Mouse (Mus musculus): ENCODE measurements around the gene Engase. TPM values are rescaled to one million over a fixed set of nuclear protein-coding genes. Genes with fewer than 3 reads are reported as not detected.

Engase gene
- polyA plus RNA-seq, 1 experiment from 2014 or later: 7.1 TPM

DNA sequence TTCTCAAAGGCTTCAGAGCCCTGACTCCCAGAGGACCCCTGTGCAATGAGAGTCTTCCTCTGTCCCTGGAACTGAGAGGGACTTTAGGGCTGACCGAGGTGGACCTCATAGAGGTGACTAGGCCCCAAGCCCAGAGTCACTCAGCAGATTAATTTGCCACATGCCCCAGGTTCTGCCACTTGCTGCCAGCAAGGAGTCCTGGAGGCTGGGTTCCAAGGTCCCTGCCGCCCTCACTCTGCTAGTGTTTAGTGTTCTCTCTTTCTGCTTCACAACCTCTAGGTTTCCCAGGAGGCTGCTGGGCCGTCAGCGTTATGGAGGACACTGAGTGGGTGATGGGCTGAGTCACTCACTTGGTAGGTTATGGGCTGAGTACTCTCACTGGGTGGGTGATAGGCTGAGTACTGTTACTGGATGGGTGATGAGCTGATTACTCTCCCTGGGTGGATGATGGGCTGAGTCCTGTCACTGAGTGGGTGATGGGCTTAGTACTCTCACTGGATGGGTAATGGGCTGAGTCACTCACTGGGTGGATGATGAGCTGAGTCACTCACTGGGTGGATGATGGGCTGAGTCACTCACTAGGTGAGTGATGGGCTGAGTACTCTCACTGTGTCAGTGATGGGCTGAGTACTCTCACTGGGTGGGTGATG, 47.0 kb downstream of the Engase start:
- Histone ChIP-seq H3K36me3 (no peaks in the 10 kb centered on the region), H3K27ac (no peak overlapping the region), H3K27me3 (ENCODE audit: low read depth, poor library complexity, severe bottlenecking) (no peaks in the 10 kb centered on the region; the same call in 1 of the 2 replicates), H3K4me1 (0 out of 2 replicates have a peak, but pooled peaks cover 6% of the 10 kb centered on the region), H3K9me3 (replicated peaks) (no peaks in the 10 kb centered on the region), H3K4me3 (no peak overlapping the region)
- 91% methylated on average over 4 of the region's 4 CpGs for WGBS
- DNase-seq (ENCODE audit: low spot score): no peak

DNA sequence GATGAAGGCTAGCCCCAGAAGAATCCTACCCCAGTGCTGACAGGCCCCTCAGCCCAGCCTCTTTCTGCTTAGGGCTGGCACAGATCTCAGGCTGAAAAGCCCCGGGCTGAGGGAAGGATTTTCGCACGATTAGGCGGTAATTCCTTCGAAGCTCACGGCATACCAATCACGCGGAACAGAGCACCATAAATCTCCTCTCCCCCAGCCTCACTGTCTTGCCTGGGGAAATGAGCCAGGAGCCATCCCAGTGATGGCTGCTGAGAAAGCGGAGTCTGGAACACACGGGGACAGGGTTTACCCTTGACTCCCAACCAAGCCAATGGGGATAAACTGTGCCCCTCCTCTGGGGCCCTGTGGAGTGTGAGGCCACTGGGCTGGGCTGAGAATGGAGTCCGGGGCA, 48.4 kb downstream of the Engase start:
- no peak for DNase-seq (ENCODE audit: low spot score)
- Histone ChIP-seq H3K27ac (no peak overlapping the region), H3K36me3 (no peaks in the 10 kb centered on the region), H3K4me3 (no peak overlapping the region), H3K9me3 (replicated peaks) (no peaks in the 10 kb centered on the region), H3K4me1 (peaks cover 16% of the 10 kb centered on the region), H3K27me3 (ENCODE audit: low read depth, poor library complexity, severe bottlenecking) (no peaks in the 10 kb centered on the region)
- 53% methylated on average over 11 of the region's 11 CpGs for WGBS

DNA sequence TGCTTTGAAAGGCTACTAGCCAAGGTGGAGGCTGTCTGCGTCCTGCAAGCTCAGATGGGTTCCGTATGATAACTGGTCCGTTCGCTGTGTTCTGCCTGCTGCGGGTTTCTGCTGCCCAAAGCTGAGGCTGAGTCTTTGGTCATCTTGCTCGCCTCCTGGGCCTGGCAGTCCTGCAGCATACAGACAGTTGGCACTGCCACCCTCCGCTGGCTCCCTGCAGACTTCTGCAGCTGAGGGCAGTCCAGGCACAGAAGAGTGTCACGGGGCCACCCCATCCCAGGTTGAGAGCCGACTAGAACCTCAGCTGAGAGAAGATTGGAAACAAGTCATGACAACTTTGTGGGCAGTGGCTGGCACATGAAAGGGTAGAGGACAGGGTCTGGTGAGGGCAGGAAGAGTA, 52.1 kb downstream of the Engase start:
- peaks cover under 1% of the 10 kb centered on the region; the same call in 1 of the 2 replicates for H3K27me3 ChIP-seq (ENCODE audit: low read depth, poor library complexity, severe bottlenecking)
- no peak overlapping the region for H3K4me3 ChIP-seq
- H3K27ac ChIP-seq: no peak overlapping the region
- H3K9me3 ChIP-seq (replicated peaks): no peaks in the 10 kb centered on the region
- H3K4me1 ChIP-seq: peaks cover 29% of the 10 kb centered on the region
- no peak for DNase-seq (ENCODE audit: low spot score)
- H3K36me3 ChIP-seq: no peaks in the 10 kb centered on the region
- WGBS: 91% methylated on average over 9 of the region's 9 CpGs

DNA sequence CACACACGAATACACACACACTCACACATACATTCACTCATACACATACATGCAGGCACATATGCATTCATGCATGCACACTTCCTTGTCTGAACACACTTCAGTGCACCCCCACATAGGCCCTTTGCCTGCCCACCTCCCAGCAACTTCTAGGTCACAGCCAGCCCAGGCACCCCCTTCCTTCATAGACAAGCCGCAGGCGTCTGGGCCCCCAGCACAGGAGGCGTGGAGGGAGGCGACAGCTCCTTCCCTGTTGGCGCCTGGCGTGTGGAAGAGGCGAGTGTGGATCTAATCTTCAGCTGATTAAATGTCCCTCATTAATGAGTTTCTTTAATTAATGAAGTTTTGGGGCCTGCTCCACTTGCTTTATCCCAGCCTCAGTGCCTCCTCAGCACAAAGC, 53.7 kb downstream of the Engase start:
- no peaks in the 10 kb centered on the region for H3K36me3 ChIP-seq
- H3K4me3 ChIP-seq: no peak overlapping the region
- no peaks in the 10 kb centered on the region for H3K9me3 ChIP-seq (replicated peaks)
- DNase-seq (ENCODE audit: low spot score): no peak
- H3K4me1 ChIP-seq: peaks cover 39% of the 10 kb centered on the region
- WGBS: 75% methylated on average over 8 of the region's 8 CpGs
- H3K27ac ChIP-seq: no peak overlapping the region
- H3K27me3 ChIP-seq (ENCODE audit: low read depth, poor library complexity, severe bottlenecking): peaks cover 4% of the 10 kb centered on the region; the same call in 1 of the 2 replicates

DNA sequence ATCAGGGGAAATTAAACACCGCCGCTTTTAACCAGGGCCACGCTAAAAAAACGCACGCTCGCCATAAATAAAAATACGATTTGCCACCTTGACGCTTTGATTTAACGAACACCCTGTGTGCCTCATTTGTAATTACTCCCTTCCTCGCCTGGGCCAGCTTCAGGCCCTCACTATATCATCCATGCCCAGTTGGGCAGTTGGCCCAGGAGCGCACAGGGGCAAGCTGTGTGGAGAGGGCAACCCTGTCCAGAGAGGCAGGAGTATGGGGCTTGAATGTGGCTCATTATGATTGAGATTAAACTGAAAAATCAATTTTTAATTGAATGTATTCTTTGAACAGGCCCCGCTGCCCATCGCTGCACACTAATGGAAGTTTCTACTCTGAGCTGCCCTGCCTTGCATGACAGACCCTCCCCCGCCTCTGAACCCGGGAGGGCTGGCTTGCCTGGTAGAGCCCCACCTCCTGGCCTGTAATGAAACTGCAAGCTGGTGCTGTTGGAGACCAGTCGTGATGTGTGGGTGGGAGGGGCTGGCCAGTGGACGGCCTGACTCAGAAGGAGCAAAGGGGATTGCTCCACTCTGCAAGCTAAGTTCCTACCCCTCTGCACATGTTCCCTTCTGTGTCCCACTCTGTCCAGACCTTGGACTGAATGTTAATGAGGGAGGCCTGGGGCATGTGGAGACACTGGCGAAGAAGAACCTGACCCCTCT, 57.9 kb downstream of the Engase start:
- Histone ChIP-seq H3K4me3 (no peak overlapping the region), H3K9me3 (replicated peaks) (no peaks in the 10 kb centered on the region), H3K4me1 (peaks cover 33% of the 10 kb centered on the region), H3K27me3 (ENCODE audit: low read depth, poor library complexity, severe bottlenecking) (peaks cover 4% of the 10 kb centered on the region; the same call in 1 of the 2 replicates), H3K36me3 (no peaks in the 10 kb centered on the region), H3K27ac (no peak overlapping the region)
- 29% methylated on average over 18 of the region's 18 CpGs for WGBS
- peak; percentile 82 for DNase-seq (ENCODE audit: low spot score)

DNA sequence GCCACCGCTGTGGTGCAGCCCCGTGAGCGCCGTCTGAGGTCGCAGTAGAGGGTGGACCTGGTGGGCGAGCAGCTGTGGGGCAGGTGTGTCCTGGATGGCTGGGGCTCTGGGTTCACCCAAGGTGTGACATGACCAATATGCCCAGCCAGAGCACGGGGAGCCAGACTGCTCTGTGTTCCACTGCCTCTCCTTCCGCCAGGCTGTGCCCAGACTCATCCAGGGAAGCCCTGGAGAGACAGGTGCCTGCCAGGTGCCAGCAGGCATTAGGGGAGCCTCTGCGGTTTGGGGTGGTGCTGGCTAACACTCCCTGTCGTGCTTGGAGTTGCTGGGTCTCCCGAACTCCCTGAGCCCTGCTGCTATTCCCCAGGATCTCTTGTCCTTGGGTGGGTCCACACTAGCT, 61.4 kb downstream of the Engase start:
- Histone ChIP-seq H3K36me3 (no peaks in the 10 kb centered on the region), H3K27me3 (ENCODE audit: low read depth, poor library complexity, severe bottlenecking) (peaks cover 11% of the 10 kb centered on the region; the same call in 1 of the 2 replicates), H3K4me1 (peaks cover 20% of the 10 kb centered on the region), H3K9me3 (replicated peaks) (no peaks in the 10 kb centered on the region), H3K27ac (no peak overlapping the region), H3K4me3 (no peak overlapping the region)
- no peak for DNase-seq (ENCODE audit: low spot score)
- WGBS: 85% methylated on average over 11 of the region's 11 CpGs

Other genes with a start within 250 kb of the Engase start
- gene Cyth1, start 228.2 kb upstream of the Engase start, polyA plus RNA-seq (2016; fragmentation: Nextera tagmentation; extraction: Ambion mirVana): 17.9 and 22.6 TPM in 2 replicates
- gene Usp36, start 186.6 kb upstream of the Engase start, polyA plus RNA-seq (2016; fragmentation: Nextera tagmentation; extraction: Ambion mirVana): 25.6 and 27.4 TPM in 2 replicates
- 0.61 and 1.1 TPM in 2 replicates for gene Cep295nl, start 134.3 kb upstream of the Engase start, polyA plus RNA-seq (2016; fragmentation: Nextera tagmentation; extraction: Ambion mirVana)
- 35.4 and 49.6 TPM in 2 replicates for gene Timp2, start 121.1 kb upstream of the Engase start, polyA plus RNA-seq (2016; fragmentation: Nextera tagmentation; extraction: Ambion mirVana)
- gene Lgals3bp, start 74.7 kb upstream of the Engase start, polyA plus RNA-seq (2016; fragmentation: Nextera tagmentation; extraction: Ambion mirVana): 2.7 and 3.4 TPM in 2 replicates
- gene Cant1, start 57.7 kb upstream of the Engase start, polyA plus RNA-seq (2016; fragmentation: Nextera tagmentation; extraction: Ambion mirVana): 24.1 and 25.9 TPM in 2 replicates
- 1.9 and 3.1 TPM in 2 replicates for gene C1qtnf1, start 48.6 kb upstream of the Engase start, polyA plus RNA-seq (2016; fragmentation: Nextera tagmentation; extraction: Ambion mirVana)

Measured in limb, embryonic 10.5 days (tissue).